Mouse (Mus musculus): ENCODE measurements at regions not wholly inside any gene's neighbourhood (a gene's known extent, or its start where the extent isn't known, plus 50 kb on each side); places are given as distances from the start of the nearest gene placed in this dataset.

DNA sequence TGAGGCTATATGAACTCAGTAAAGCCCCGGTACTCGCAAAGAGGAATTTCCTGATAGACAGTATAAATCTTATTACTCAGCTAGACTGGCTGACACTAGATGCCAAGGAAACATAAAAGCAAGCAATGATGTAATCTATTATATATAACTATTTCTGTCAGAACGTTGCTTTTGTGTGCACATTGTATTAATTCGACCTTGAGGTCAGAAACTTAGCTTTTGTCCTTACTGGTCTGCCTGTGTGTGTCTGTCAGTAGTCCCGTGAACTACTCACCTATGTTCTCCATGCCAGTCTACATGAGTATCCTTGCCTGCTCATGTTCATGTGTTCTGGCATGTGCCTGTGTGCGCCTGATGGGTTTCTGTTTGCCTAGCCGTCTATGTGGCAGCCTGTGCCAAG lies 70.5 kb downstream of the Tmx1 start:
- WGBS = 56% methylated on average over 7 of the region's 7 CpGs

DNA sequence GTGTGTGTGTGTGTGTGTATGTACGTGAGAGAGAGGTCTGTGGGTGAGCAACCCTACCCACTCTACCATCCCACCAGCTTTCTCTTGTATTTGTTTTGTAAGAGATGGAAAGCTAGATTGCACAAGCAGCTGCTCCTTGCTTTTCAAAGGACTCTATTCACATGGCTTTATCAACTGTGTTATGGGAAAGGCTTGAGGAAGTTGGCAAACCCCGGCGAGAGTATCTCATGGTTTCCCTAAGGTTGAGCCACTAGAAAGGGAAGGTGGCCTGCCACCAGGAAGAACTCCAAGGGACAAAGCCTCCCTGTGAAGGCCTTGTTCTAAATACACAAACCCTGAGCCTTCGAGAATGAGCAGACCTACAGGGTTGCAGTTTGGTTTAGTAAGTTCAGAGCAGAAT lies 71.8 kb downstream of the Tmx1 start:
- Histone ChIP-seq H3K4me2 (ENCODE audit: low read depth, low read length) (no peak overlapping the region), H3K36me3 (replicated peaks; ENCODE audit: control insufficient read depth, insufficient read depth, low read length) (no peaks in the 10 kb centered on the region), H3K4me3 (ENCODE audit: low read depth, low read length) (no peak overlapping the region), H3K4me1 (ENCODE audit: control insufficient read depth, insufficient read depth) (peaks cover 4% of the 10 kb centered on the region; the same call in 1 of the 2 replicates), H3K27ac (ENCODE audit: low read depth) (no peak overlapping the region), H3K9ac (replicated peaks; ENCODE audit: low read depth, low read length) (no peak overlapping the region), H3K9me3 (replicated peaks; ENCODE audit: control insufficient read depth, low read length) (no peaks in the 10 kb centered on the region), H3K27me3 (ENCODE audit: control insufficient read depth, insufficient read depth, low read length) (no peaks in the 10 kb centered on the region)
- no peak for ATAC-seq (ENCODE audit: insufficient read depth, low read depth)
- no peak for DNase-seq (ENCODE audit: low spot score)
- WGBS = 65% methylated on average over 4 of the region's 4 CpGs
- TF ChIP-seq EP300 (IDR thresholded peaks at IDR 0.05; ENCODE audit: low read depth) (no peak), CTCF (IDR thresholded peaks at IDR 0.05; ENCODE audit: low read depth) (no peak)

More for the DNA sequence above, 70.5 kb downstream of the Tmx1 start:
- Histone ChIP-seq H3K36me3 (replicated peaks; ENCODE audit: control insufficient read depth, insufficient read depth, low read length) (no peaks in the 10 kb centered on the region), H3K4me2 (ENCODE audit: low read depth, low read length) (no peak overlapping the region), H3K4me3 (ENCODE audit: low read depth, low read length) (no peak overlapping the region), H3K27me3 (ENCODE audit: control insufficient read depth, insufficient read depth, low read length) (no peaks in the 10 kb centered on the region), H3K4me1 (ENCODE audit: control insufficient read depth, insufficient read depth) (peaks cover 4% of the 10 kb centered on the region; the same call in 1 of the 2 replicates), H3K9ac (replicated peaks; ENCODE audit: low read depth, low read length) (no peak overlapping the region), H3K27ac (ENCODE audit: low read depth) (no peak overlapping the region), H3K9me3 (replicated peaks; ENCODE audit: control insufficient read depth, low read length) (no peaks in the 10 kb centered on the region)
- peak; percentile 20; the same call in 1 of the 2 replicates for ATAC-seq (ENCODE audit: insufficient read depth, low read depth)
- TF ChIP-seq CTCF (IDR thresholded peaks at IDR 0.05; ENCODE audit: low read depth) (no peak), EP300 (IDR thresholded peaks at IDR 0.05; ENCODE audit: low read depth) (no peak)
- no peak for DNase-seq (ENCODE audit: low spot score)

DNA sequence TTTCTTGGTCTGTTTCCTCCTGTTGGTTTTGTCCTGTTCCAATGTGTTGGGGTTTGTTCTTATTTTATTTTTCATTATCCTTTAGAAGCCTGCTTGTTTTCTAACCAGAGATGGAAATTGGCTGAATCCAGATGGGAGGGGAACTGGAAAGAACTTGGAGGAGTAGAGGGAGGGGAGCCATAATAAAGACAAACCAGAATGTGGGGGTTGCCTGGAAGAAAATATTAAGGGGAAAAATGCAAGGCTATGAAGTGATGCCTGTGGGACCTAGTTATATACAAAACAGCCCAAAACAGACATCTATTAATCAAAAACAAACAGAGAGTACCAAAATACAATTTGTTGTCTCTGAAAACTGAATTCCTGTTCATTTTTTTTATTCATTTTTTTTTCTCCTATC lies 78.8 kb downstream of the Tmx1 start:
- Histone ChIP-seq H3K4me3 (ENCODE audit: low read depth, low read length) (no peak overlapping the region), H3K9me3 (replicated peaks; ENCODE audit: control insufficient read depth, low read length) (no peaks in the 10 kb centered on the region), H3K36me3 (replicated peaks; ENCODE audit: control insufficient read depth, insufficient read depth, low read length) (no peaks in the 10 kb centered on the region), H3K4me2 (ENCODE audit: low read depth, low read length) (no peak overlapping the region), H3K27me3 (ENCODE audit: control insufficient read depth, insufficient read depth, low read length) (no peaks in the 10 kb centered on the region), H3K27ac (ENCODE audit: low read depth) (no peak overlapping the region), H3K4me1 (ENCODE audit: control insufficient read depth, insufficient read depth) (no peaks in the 10 kb centered on the region; the same call in 1 of the 2 replicates), H3K9ac (replicated peaks; ENCODE audit: low read depth, low read length) (no peak overlapping the region)
- no peak for ATAC-seq (ENCODE audit: insufficient read depth, low read depth)
- DNase-seq (ENCODE audit: low spot score) = no peak
- TF ChIP-seq CTCF (IDR thresholded peaks at IDR 0.05; ENCODE audit: low read depth) = no peak
- no peak for TF ChIP-seq EP300 (IDR thresholded peaks at IDR 0.05; ENCODE audit: low read depth)

DNA sequence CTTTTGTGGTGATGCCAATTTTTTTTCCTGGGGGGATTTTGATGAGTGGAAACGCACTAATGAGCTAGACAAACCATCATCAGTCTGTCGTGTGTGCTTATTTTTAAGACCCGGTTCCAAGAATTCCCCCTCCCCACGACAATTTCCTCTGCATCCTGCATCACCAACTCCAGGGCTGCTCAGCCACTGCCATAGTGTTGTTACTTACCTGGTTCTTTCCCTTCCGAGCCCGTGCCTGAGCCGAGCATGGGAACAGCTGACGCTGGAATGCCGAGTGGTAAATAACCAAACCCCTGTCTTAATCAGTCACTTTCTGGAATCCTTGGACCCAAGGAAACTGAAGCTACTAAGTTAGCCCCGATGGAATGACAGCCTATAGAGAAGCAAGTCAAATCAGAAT lies 79.3 kb downstream of the Tmx1 start:
- no peak overlapping the region for H3K4me2 ChIP-seq (ENCODE audit: low read depth, low read length)
- no peaks in the 10 kb centered on the region for H3K9me3 ChIP-seq (replicated peaks; ENCODE audit: control insufficient read depth, low read length)
- H3K4me1 ChIP-seq (ENCODE audit: control insufficient read depth, insufficient read depth) = no peaks in the 10 kb centered on the region; the same call in 1 of the 2 replicates
- DNase-seq (ENCODE audit: low spot score) = no peak
- TF ChIP-seq CTCF (IDR thresholded peaks at IDR 0.05; ENCODE audit: low read depth) (no peak), EP300 (IDR thresholded peaks at IDR 0.05; ENCODE audit: low read depth) (no peak)
- no peaks in the 10 kb centered on the region for H3K27me3 ChIP-seq (ENCODE audit: control insufficient read depth, insufficient read depth, low read length)
- ATAC-seq (ENCODE audit: insufficient read depth, low read depth) = no peak
- no peak overlapping the region for H3K4me3 ChIP-seq (ENCODE audit: low read depth, low read length)
- no peak overlapping the region for H3K9ac ChIP-seq (replicated peaks; ENCODE audit: low read depth, low read length)
- peak overlapping the region; percentile 60; the same call in 1 of the 2 replicates for H3K27ac ChIP-seq (ENCODE audit: low read depth)
- no peaks in the 10 kb centered on the region for H3K36me3 ChIP-seq (replicated peaks; ENCODE audit: control insufficient read depth, insufficient read depth, low read length)
- 67% methylated on average over 10 of the region's 10 CpGs for WGBS

DNA sequence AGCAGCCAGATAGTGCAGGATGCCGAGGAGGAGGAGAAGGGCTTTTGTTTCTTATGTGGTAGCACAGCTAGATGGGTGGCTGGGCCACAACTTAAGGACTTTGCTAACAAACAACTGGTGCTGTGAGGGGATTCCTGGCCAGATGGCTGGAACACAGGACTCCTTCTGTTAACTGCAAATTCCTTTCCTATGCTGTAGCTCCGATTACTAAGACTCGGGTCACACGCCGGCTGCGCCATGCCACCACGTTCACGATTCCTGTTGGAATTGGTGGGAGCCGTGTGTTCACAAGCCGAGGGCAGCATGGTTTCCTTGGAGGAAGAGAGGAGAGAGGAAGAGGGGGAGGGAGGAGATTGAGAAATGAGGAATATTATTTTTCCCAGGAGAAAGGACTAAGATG lies 79.9 kb downstream of the Tmx1 start:
- 72% methylated on average over 10 of the region's 10 CpGs for whole genome bisulfite sequencing
- no peak overlapping the region for H3K4me2 ChIP-seq (ENCODE audit: low read depth, low read length)
- no peak; the same call in 1 of the 2 replicates for ATAC-seq (ENCODE audit: insufficient read depth, low read depth)

DNA sequence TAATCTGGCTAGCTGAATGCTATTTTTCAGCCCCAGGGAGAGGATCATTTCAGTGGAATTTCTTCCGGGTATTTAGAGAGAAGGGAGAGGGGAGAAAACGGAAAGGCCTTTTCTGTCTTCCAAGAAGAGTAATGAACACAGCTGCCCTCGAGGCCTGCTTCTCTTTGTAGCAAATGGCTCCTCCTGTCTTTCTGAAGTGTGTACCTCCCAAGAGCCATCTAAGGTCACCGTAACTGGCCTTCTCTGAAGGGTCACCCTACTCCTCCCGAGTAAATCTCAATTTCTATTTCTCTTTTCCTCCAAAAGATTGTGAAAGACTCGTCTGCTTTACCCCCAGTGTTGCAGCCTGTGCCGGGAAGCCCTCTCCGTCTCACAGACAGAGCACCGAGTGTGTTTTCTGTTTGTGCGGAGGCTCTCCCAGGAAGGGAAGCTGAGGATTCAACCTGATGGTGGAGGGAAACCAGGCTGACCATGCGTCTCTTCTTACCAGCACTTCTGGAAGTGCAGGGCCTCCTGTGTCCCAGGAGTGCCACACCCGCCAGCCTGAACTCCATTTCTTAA lies 80.6 kb downstream of the Tmx1 start:
- Histone ChIP-seq H3K4me1 (ENCODE audit: control insufficient read depth, insufficient read depth) (no peaks in the 10 kb centered on the region; the same call in 1 of the 2 replicates), H3K27me3 (ENCODE audit: control insufficient read depth, insufficient read depth, low read length) (no peaks in the 10 kb centered on the region), H3K4me2 (ENCODE audit: low read depth, low read length) (no peak overlapping the region), H3K9ac (replicated peaks; ENCODE audit: low read depth, low read length) (no peak overlapping the region), H3K36me3 (replicated peaks; ENCODE audit: control insufficient read depth, insufficient read depth, low read length) (no peaks in the 10 kb centered on the region), H3K9me3 (replicated peaks; ENCODE audit: control insufficient read depth, low read length) (no peaks in the 10 kb centered on the region), H3K27ac (ENCODE audit: low read depth) (peak overlapping the region; percentile 60), H3K4me3 (ENCODE audit: low read depth, low read length) (no peak overlapping the region)
- WGBS = 79% methylated on average over 12 of the region's 12 CpGs
- DNase-seq (ENCODE audit: low spot score) (no peak), ATAC-seq (ENCODE audit: insufficient read depth, low read depth) (no peak)
- TF ChIP-seq CTCF (IDR thresholded peaks at IDR 0.05; ENCODE audit: low read depth) = no peak
- no peak for TF ChIP-seq EP300 (IDR thresholded peaks at IDR 0.05; ENCODE audit: low read depth)

More for the DNA sequence above, 79.9 kb downstream of the Tmx1 start:
- peak overlapping the region; percentile 60 for H3K27ac ChIP-seq (ENCODE audit: low read depth)
- no peaks in the 10 kb centered on the region for H3K27me3 ChIP-seq (ENCODE audit: control insufficient read depth, insufficient read depth, low read length)
- no peaks in the 10 kb centered on the region for H3K36me3 ChIP-seq (replicated peaks; ENCODE audit: control insufficient read depth, insufficient read depth, low read length)
- DNase-seq (ENCODE audit: low spot score) = peak; percentile 12
- H3K4me3 ChIP-seq (ENCODE audit: low read depth, low read length) = no peak overlapping the region
- TF ChIP-seq EP300 (IDR thresholded peaks at IDR 0.05; ENCODE audit: low read depth) (no peak), CTCF (IDR thresholded peaks at IDR 0.05; ENCODE audit: low read depth) (no peak)
- H3K9me3 ChIP-seq (replicated peaks; ENCODE audit: control insufficient read depth, low read length) = no peaks in the 10 kb centered on the region
- no peak overlapping the region for H3K9ac ChIP-seq (replicated peaks; ENCODE audit: low read depth, low read length)
- H3K4me1 ChIP-seq (ENCODE audit: control insufficient read depth, insufficient read depth) = no peaks in the 10 kb centered on the region; the same call in 1 of the 2 replicates
